Mouse (Mus musculus): ENCODE measurements around the gene Masp1.

- TF ChIP-seq POLR2A (IDR thresholded peaks at IDR 0.05; ENCODE audit: insufficient read length, low read depth) = no peak
- no peak for TF ChIP-seq CEBPB (IDR thresholded peaks at IDR 0.05; ENCODE audit: insufficient read depth, poor library complexity, severe bottlenecking)
- TF ChIP-seq TCF12 (IDR thresholded peaks at IDR 0.05; ENCODE audit: insufficient read depth, poor library complexity, severe bottlenecking) = no peak
- TF ChIP-seq POLR2AphosphoS2 (IDR thresholded peaks at IDR 0.05; ENCODE audit: insufficient read length, low read depth) = no peak
- no peak for TF ChIP-seq USF1 (IDR thresholded peaks at IDR 0.05; ENCODE audit: low read depth)
These were observed 96.8 kb downstream of the Masp1 start for GRCm38 (mm10) chr16:23423825-23424224.
